Mouse (Mus musculus): Measurements from ENCODE around the gene Mapk8ip1.

DNA sequence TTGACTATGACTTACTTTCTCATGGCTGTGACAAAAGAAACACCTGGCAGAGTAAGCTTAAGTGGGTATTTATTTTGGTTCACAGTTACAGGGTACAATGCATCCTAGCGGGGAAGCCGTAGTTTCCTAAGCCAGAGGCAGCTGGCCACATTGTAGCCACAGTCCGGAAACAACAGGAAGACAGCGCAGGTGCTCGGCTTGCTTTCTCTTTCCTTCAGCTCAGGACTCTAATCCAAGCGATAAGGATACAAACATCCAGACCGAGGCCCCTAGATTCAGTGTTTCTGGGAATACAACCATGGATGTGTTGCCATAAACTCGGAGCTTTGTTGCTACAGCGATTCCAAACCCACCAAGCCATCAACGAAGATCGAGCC, 27.6 kb downstream of the Mapk8ip1 start:
- no peak for TF ChIP-seq POLR2A (IDR thresholded peaks at IDR 0.05; ENCODE audit: borderline replicate concordance, low read depth, low read length)
- TF ChIP-seq CTCF (IDR thresholded peaks at IDR 0.05; ENCODE audit: low read depth, low read length) = no peak
